Mouse (Mus musculus) intestine, postnatal 0 days (tissue): ENCODE measurements around the gene Sapcd2. TPM values are rescaled to one million over a fixed set of nuclear protein-coding genes. Genes with fewer than 3 reads are reported as not detected.

ENCODE experiments used
- ATAC-seq: fragments of 200-750 bp; cut with Nextera tagmentation; 2 replicates; pipeline ENCODE4 v1.8.0; 2017; ENCODE audit warnings: mild to moderate bottlenecking, moderate TSS enrichment, moderate library complexity
- H3K27ac ChIP-seq: fragments of 300-500 bp; sonication (generic); 2 replicates; pipeline ENCODE4 v1.5.1; 2014; ENCODE audit warnings: mild to moderate bottlenecking, low read depth, low read length, moderate library complexity
- H3K27me3 ChIP-seq: fragments of 300-500 bp; sonication (generic); replicated peaks from 2 replicates; pipeline ENCODE4 v1.6.1; 2014; ENCODE audit warnings: low read length, mixed read lengths; ENCODE audit not compliant: control insufficient read depth, insufficient read depth
- H3K36me3 ChIP-seq: fragments of 300-500 bp; sonication (generic); 2 replicates; pipeline ENCODE4 v1.6.1; 2014; ENCODE audit warnings: mild to moderate bottlenecking, moderate library complexity; ENCODE audit not compliant: control insufficient read depth, insufficient read depth
- H3K4me1 ChIP-seq: fragments of 300-500 bp; sonication (generic); replicated peaks from 2 replicates; pipeline ENCODE4 v1.6.1; 2014; ENCODE audit warnings: antibody characterized with exemption, low read length, mixed read lengths; ENCODE audit not compliant: control insufficient read depth, insufficient read depth
- H3K4me2 ChIP-seq: fragments of 300-500 bp; sonication (generic); replicated peaks from 2 replicates; pipeline ENCODE4 v1.6.1; 2014; ENCODE audit warnings: low read depth, mild to moderate bottlenecking, moderate library complexity
- H3K4me3 ChIP-seq: fragments of 300-500 bp; sonication (generic); 2 replicates; pipeline ENCODE4 v1.5.1; 2014; ENCODE audit warnings: low read depth, low read length
- H3K9ac ChIP-seq: fragments of 300-500 bp; sonication (generic); 2 replicates; pipeline ENCODE4 v1.6.1; 2014; ENCODE audit warnings: mild to moderate bottlenecking, low read depth, low read length
- H3K9me3 ChIP-seq: fragments of 300-500 bp; sonication (generic); 2 replicates; pipeline ENCODE4 v1.6.1; 2016; ENCODE audit warnings: mixed run types; ENCODE audit not compliant: control insufficient read depth
- CTCF ChIP-seq: sonication (generic); IDR thresholded peaks from 2 replicates; pipeline ENCODE4 v1.5.1; 2016; ENCODE audit warnings: low read depth, mild to moderate bottlenecking, control low read depth, antibody characterized with exemption, moderate library complexity
- WGBS: fragments of 180-500 bp; shearing (Covaris S2); extraction: QIAGEN DNeasy Blood & Tissue Kit; methylation state at CpG from one replicate; pipeline ENCODE4 v1.1.7; 2014; 5-methylcytosine and 5-hydroxymethylcytosine counted together
- polyA plus RNA-seq: library from polyadenylated mRNA; unstranded; fragments of >200 nt; fragmentation: Nextera tagmentation; extraction: Ambion mirVana; gene quantifications from 2 replicates; pipeline ENCODE4 v1.2.1, GENCODE M21; 2015

The Sapcd2 gene
- polyA plus RNA-seq, 1 experiment from 2014 or later, result 112 TPM

- no peak overlapping the region for H3K4me2 ChIP-seq
- H3K36me3 ChIP-seq, result no peaks in the 10 kb centered on the region
- peaks cover 2% of the 10 kb centered on the region; the same call in 1 of the 2 replicates for H3K4me1 ChIP-seq
- no peak overlapping the region for H3K4me3 ChIP-seq
- no peak for TF ChIP-seq CTCF
- ATAC-seq, result no peak
- H3K27me3 ChIP-seq, result peaks cover 9% of the 10 kb centered on the region; the same call in 1 of the 2 replicates
- H3K9ac ChIP-seq, result no peak overlapping the region
- WGBS, result 53% methylated on average over 27 of the region's 27 CpGs
- no peaks in the 10 kb centered on the region for H3K9me3 ChIP-seq
- no peak overlapping the region for H3K27ac ChIP-seq
Observed at GRCm38 (mm10) chr2:25425481-25425880, 53.4 kb downstream of the Sapcd2 start.

DNA sequence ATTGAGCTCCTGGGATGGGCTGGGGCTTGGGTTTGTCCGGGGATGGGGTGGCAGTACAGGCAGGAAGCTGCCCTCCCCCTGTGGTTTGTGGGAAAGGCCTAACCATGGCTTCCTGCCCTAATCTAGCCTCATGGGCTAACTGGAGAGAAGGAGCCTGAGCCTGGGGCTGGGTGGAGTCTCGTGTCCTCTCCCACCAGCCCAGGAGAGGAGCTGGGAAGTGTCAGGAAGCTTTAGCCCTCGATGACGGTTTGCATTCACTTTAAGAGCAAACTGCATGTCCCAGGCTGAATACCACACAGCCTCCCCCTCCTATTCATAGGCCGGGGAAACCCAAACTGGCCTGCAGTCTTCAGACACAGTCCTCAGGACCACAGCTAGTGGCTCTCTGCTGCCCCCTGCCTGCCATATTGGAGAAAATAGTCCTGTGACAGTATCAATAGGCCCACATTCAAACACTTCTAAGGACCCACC is 54.6 kb downstream of the Sapcd2 start:
- Histone ChIP-seq H3K27me3 (peaks cover 9% of the 10 kb centered on the region; the same call in 1 of the 2 replicates), H3K4me2 (no peak overlapping the region), H3K27ac (no peak overlapping the region), H3K9ac (no peak overlapping the region), H3K9me3 (no peaks in the 10 kb centered on the region), H3K4me3 (no peak overlapping the region), H3K36me3 (no peaks in the 10 kb centered on the region), H3K4me1 (peaks cover 2% of the 10 kb centered on the region; the same call in 1 of the 2 replicates)
- 43% methylated on average over 5 of the region's 5 CpGs for WGBS
- no peak for ATAC-seq
- TF ChIP-seq CTCF, result peak; percentile 97

GRCm38 (mm10) chr2:25427256-25427655 is 55.1 kb downstream of the Sapcd2 start:
- H3K36me3 ChIP-seq, result no peaks in the 10 kb centered on the region
- H3K4me2 ChIP-seq, result no peak overlapping the region
- no peaks in the 10 kb centered on the region for H3K9me3 ChIP-seq
- no peak for ATAC-seq
- 91% methylated on average over 5 of the region's 5 CpGs for WGBS
- peaks cover 2% of the 10 kb centered on the region; the same call in 1 of the 2 replicates for H3K4me1 ChIP-seq
- H3K27me3 ChIP-seq, result peaks cover 9% of the 10 kb centered on the region; the same call in 1 of the 2 replicates
- no peak overlapping the region for H3K9ac ChIP-seq
- H3K27ac ChIP-seq, result no peak overlapping the region
- no peak for TF ChIP-seq CTCF
- no peak overlapping the region for H3K4me3 ChIP-seq

Other genes with a start within 250 kb of the Sapcd2 start
- gene Nrarp, start 191.6 kb upstream of the Sapcd2 start, polyA plus RNA-seq, result 15.9 and 16.5 TPM in 2 replicates
- gene Tor4a, start 175.4 kb upstream of the Sapcd2 start, polyA plus RNA-seq, result 12.0 and 12.6 TPM in 2 replicates
- gene Nelfb, start 160.8 kb upstream of the Sapcd2 start, polyA plus RNA-seq, result 41.4 and 45.6 TPM in 2 replicates
- not detected in 2 replicates for gene Stpg3, start 157.7 kb upstream of the Sapcd2 start, polyA plus RNA-seq
- 0.78 and 1.4 TPM in 2 replicates for gene Fam166a, start 153.6 kb upstream of the Sapcd2 start, polyA plus RNA-seq
- gene Tubb4b, start 147.6 kb upstream of the Sapcd2 start, polyA plus RNA-seq, result 453 and 466 TPM in 2 replicates
- gene Slc34a3, start 138.0 kb upstream of the Sapcd2 start, polyA plus RNA-seq, result 34.0 and 37.6 TPM in 2 replicates
- gene Rnf224, start 135.5 kb upstream of the Sapcd2 start, polyA plus RNA-seq, result 0.09 and 0.25 TPM in 2 replicates
- 51.9 and 59.4 TPM in 2 replicates for gene Rnf208, start 130.1 kb upstream of the Sapcd2 start, polyA plus RNA-seq
- gene Cysrt1, start 129.9 kb upstream of the Sapcd2 start, polyA plus RNA-seq, result 16.5 and 20.7 TPM in 2 replicates
- gene AL732309.1, start 125.5 kb upstream of the Sapcd2 start, polyA plus RNA-seq, result 10.4 and 12.3 TPM in 2 replicates
- 40.3 and 44.9 TPM in 2 replicates for gene Tmem203, start 116.9 kb upstream of the Sapcd2 start, polyA plus RNA-seq
- 62.0 and 68.3 TPM in 2 replicates for gene Tprn, start 109.7 kb upstream of the Sapcd2 start, polyA plus RNA-seq
- gene Ssna1, start 99.9 kb upstream of the Sapcd2 start, polyA plus RNA-seq, result 105 and 108 TPM in 2 replicates
- 41.6 and 43.4 TPM in 2 replicates for gene Anapc2, start 99.8 kb upstream of the Sapcd2 start, polyA plus RNA-seq
- not detected in 2 replicates for gene Tmem210, start 84.2 kb upstream of the Sapcd2 start, polyA plus RNA-seq
- 5.5 and 6.6 TPM in 2 replicates for gene Lrrc26, start 82.4 kb upstream of the Sapcd2 start, polyA plus RNA-seq
- gene Grin1, start 53.1 kb upstream of the Sapcd2 start, polyA plus RNA-seq, result 0.78 and 0.90 TPM in 2 replicates
- 44.7 and 50.2 TPM in 2 replicates for gene Man1b1, start 40.0 kb upstream of the Sapcd2 start, polyA plus RNA-seq
- 120 and 129 TPM in 2 replicates for gene Dpp7, start 16.0 kb upstream of the Sapcd2 start, polyA plus RNA-seq
- 668 and 708 TPM in 2 replicates for gene Uap1l1, start 6.6 kb upstream of the Sapcd2 start, polyA plus RNA-seq
- gene Entpd2, start 23.6 kb downstream of the Sapcd2 start, polyA plus RNA-seq, result 33.9 and 38.1 TPM in 2 replicates
- gene Npdc1, start 27.0 kb downstream of the Sapcd2 start, polyA plus RNA-seq, result 49.2 and 52.3 TPM in 2 replicates
- 0.26 and 0.27 TPM in 2 replicates for gene Fut7, start 50.9 kb downstream of the Sapcd2 start, polyA plus RNA-seq
- 1.1 and 1.3 TPM in 2 replicates for gene Abca2, start 56.4 kb downstream of the Sapcd2 start, polyA plus RNA-seq
- 2.0 and 2.8 TPM in 2 replicates for gene Clic3, start 84.5 kb downstream of the Sapcd2 start, polyA plus RNA-seq
- 41.2 and 46.2 TPM in 2 replicates for gene Paxx, start 88.8 kb downstream of the Sapcd2 start, polyA plus RNA-seq
- 1.2 and 2.2 TPM in 2 replicates for gene Ptgds, start 97.7 kb downstream of the Sapcd2 start, polyA plus RNA-seq
- 0.40 and 0.51 TPM in 2 replicates for gene Lcn12, start 121.6 kb downstream of the Sapcd2 start, polyA plus RNA-seq
- gene Fbxw5, start 128.4 kb downstream of the Sapcd2 start, polyA plus RNA-seq, result 38.5 and 40.2 TPM in 2 replicates
- gene C8g, start 129.4 kb downstream of the Sapcd2 start, polyA plus RNA-seq, result 48.5 and 49.3 TPM in 2 replicates
- 16.4 and 18.7 TPM in 2 replicates for gene Traf2, start 174.6 kb downstream of the Sapcd2 start, polyA plus RNA-seq
- 481 and 496 TPM in 2 replicates for gene Edf1, start 185.5 kb downstream of the Sapcd2 start, polyA plus RNA-seq
- gene Mamdc4, start 202.5 kb downstream of the Sapcd2 start, polyA plus RNA-seq, result 588 and 718 TPM in 2 replicates
- 116 TPM in 2 replicates for gene Phpt1, start 202.9 kb downstream of the Sapcd2 start, polyA plus RNA-seq
- 0.68 and 0.78 TPM in 2 replicates for gene Ajm1, start 209.4 kb downstream of the Sapcd2 start, polyA plus RNA-seq
- 26.8 and 26.9 TPM in 2 replicates for gene Rabl6, start 236.2 kb downstream of the Sapcd2 start, polyA plus RNA-seq
- 0.09 and 0.16 TPM in 2 replicates for gene Ccdc183, start 245.4 kb downstream of the Sapcd2 start, polyA plus RNA-seq
- gene Tmem141, start 249.7 kb downstream of the Sapcd2 start, polyA plus RNA-seq, result 23.0 and 25.6 TPM in 2 replicates